Mouse (Mus musculus) CH12.LX (cell line): ENCODE measurements around the gene Nhlrc4. TPM values are rescaled to one million over a fixed set of nuclear protein-coding genes. Genes with fewer than 3 reads are reported as not detected.

Experiments
- DNase-seq: peaks from one replicate; pipeline ENCODE4 v3.0.0-alpha.2; 2013; ENCODE audit errors: extremely low read depth
- H3K27ac ChIP-seq: 2 replicates; pipeline ENCODE4 v1.5.1; 2012; ENCODE audit warnings: low read depth, mild to moderate bottlenecking, control low read depth, moderate library complexity; ENCODE audit not compliant: insufficient read depth
- H3K27me3 ChIP-seq: replicated peaks from 2 replicates; pipeline ENCODE3; 2012; ENCODE audit warnings: inconsistent platforms
- H3K36me3 ChIP-seq, 2 experiments: replicated peaks in 1 of 2; 2 replicates each; pipeline versions ENCODE3 to v1.6.1; 2012; ENCODE audit warnings: inconsistent platforms in 1 of 2, low read length in 1 of 2, mild to moderate bottlenecking in 1 of 2, mixed read lengths in 1 of 2, moderate library complexity in 1 of 2; ENCODE audit not compliant: control insufficient read depth in 1 of 2, insufficient read depth in 1 of 2
- H3K4me1 ChIP-seq, 2 experiments: 2 replicates each; pipeline ENCODE4 v1.6.1; 2012; ENCODE audit warnings: inconsistent platforms in 1 of 2, moderate library complexity in 1 of 2; ENCODE audit not compliant: insufficient read depth in 2 of 2, control insufficient read depth in 1 of 2
- H3K4me2 ChIP-seq: 2 replicates; pipeline ENCODE4 v1.6.1; 2012; ENCODE audit warnings: low read depth, mild to moderate bottlenecking, control low read depth; ENCODE audit not compliant: poor library complexity, insufficient read depth, severe bottlenecking
- H3K4me3 ChIP-seq, 3 experiments: fragments of 150-350 bp in 1 of 3; sonication (generic) in 1 of 3; replicated peaks in 1 of 3; 2 replicates each; pipeline versions ENCODE3 to v1.5.1; 2011 to 2012; ENCODE audit warnings: low read depth in 2 of 3, low read length in 2 of 3, mild to moderate bottlenecking in 2 of 3, moderate library complexity in 2 of 3, control low read depth in 1 of 3, improper control_type of control experiment in 1 of 3, inconsistent platforms in 1 of 3, mixed read lengths in 1 of 3; ENCODE audit not compliant: poor library complexity in 1 of 3
- H3K79me2 ChIP-seq: replicated peaks from 2 replicates; pipeline ENCODE4 v1.6.1; 2012; ENCODE audit warnings: mild to moderate bottlenecking, moderate library complexity; ENCODE audit not compliant: control insufficient read depth, poor library complexity, insufficient read depth, severe bottlenecking; ENCODE audit errors: extremely low read depth
- H3K9ac ChIP-seq: 2 replicates; pipeline ENCODE4 v1.6.1; 2012; ENCODE audit warnings: low read depth, mild to moderate bottlenecking, control low read depth, moderate library complexity; ENCODE audit not compliant: insufficient read depth
- H3K9me3 ChIP-seq: replicated peaks from 2 replicates; pipeline ENCODE3; 2012; ENCODE audit warnings: low read length, inconsistent platforms, mixed read lengths
- BHLHE40 ChIP-seq: IDR thresholded peaks from 2 replicates; pipeline ENCODE4 v1.6.1; 2011; ENCODE audit warnings: mild to moderate bottlenecking, low read depth, low read length, improper control_type of control experiment
- CHD1 ChIP-seq: IDR thresholded peaks from 2 replicates; pipeline ENCODE4 v1.6.1; 2012; ENCODE audit warnings: low read depth, low read length, improper control_type of control experiment, inconsistent platforms
- CTCF ChIP-seq, 2 experiments: IDR thresholded peaks in 1 of 2; conservative IDR thresholded peaks in 1 of 2; 2 replicates each; pipeline ENCODE4 v1.5.1; 2011 to 2012; ENCODE audit warnings: low read depth in 2 of 2, low read length in 2 of 2, improper control_type of control experiment in 1 of 2, inconsistent platforms in 1 of 2, mild to moderate bottlenecking in 1 of 2, moderate library complexity in 1 of 2
- ELF1 ChIP-seq: IDR thresholded peaks from 2 replicates; pipeline ENCODE4 v1.6.1; 2014; ENCODE audit warnings: low read depth, mild to moderate bottlenecking, inconsistent platforms, low read length, improper control_type of control experiment
- EP300 ChIP-seq: IDR thresholded peaks from 2 replicates; pipeline ENCODE4 v1.6.1; 2011; ENCODE audit warnings: low read length, improper control_type of control experiment
- ETS1 ChIP-seq: conservative IDR thresholded peaks from 2 replicates; pipeline ENCODE4 v1.6.1; 2012; ENCODE audit warnings: low read depth, mild to moderate bottlenecking, inconsistent platforms, low read length, improper control_type of control experiment, moderate library complexity
- MAFK ChIP-seq: IDR thresholded peaks from 2 replicates; pipeline ENCODE4 v1.6.1; 2011; ENCODE audit warnings: low read length, improper control_type of control experiment; ENCODE audit not compliant: insufficient replicate concordance
- MXI1 ChIP-seq: IDR thresholded peaks from 2 replicates; pipeline ENCODE4 v1.6.1; 2011; ENCODE audit warnings: mild to moderate bottlenecking, low read depth, low read length, improper control_type of control experiment
- NRF1 ChIP-seq: IDR thresholded peaks from 2 replicates; pipeline ENCODE4 v1.6.1; 2014; ENCODE audit warnings: low read depth, mild to moderate bottlenecking, inconsistent platforms, low read length, improper control_type of control experiment, moderate library complexity
- POLR2AphosphoS2 ChIP-seq: IDR thresholded peaks from 2 replicates; pipeline ENCODE4 v1.6.1; 2011; ENCODE audit warnings: low read depth, low read length, improper control_type of control experiment
- RCOR1 ChIP-seq: conservative IDR thresholded peaks from 2 replicates; pipeline ENCODE4 v1.6.1; 2012; ENCODE audit warnings: low read depth, mild to moderate bottlenecking, inconsistent platforms, low read length, improper control_type of control experiment
- TCF12 ChIP-seq: IDR thresholded peaks from 2 replicates; pipeline ENCODE4 v1.6.1; 2014; ENCODE audit warnings: low read depth, mild to moderate bottlenecking, inconsistent platforms, low read length, improper control_type of control experiment
- USF1 ChIP-seq: IDR thresholded peaks from 2 replicates; pipeline ENCODE4 v1.6.1; 2014; ENCODE audit warnings: low read depth, mild to moderate bottlenecking, inconsistent platforms, low read length, improper control_type of control experiment
- USF2 ChIP-seq: conservative IDR thresholded peaks from 2 replicates; pipeline ENCODE4 v1.6.1; 2011; ENCODE audit warnings: low read depth, low read length, improper control_type of control experiment
- dilution Hi-C: fragments of 300-500 bp; cut with MboI; formaldehyde crosslinking; loops from 2 replicates; pipeline ENCODE4 v1.14.3; 2020; ENCODE audit warnings: low sequenced_read_pairs; ENCODE audit not compliant: extremely low pct_unique_long_range_greater_than_20kb, extremely low pct_ligation_motif_present
- in situ Hi-C: fragments of 300-500 bp; cut with MboI; formaldehyde crosslinking; loops from 3 replicates; pipeline ENCODE4 v1.14.3; 2019; ENCODE audit warnings: low sequenced_read_pairs, low pct_ligation_motif_present, low pct_unique_long_range_greater_than_20kb, mixed read lengths
- polyA plus RNA-seq: library from polyadenylated mRNA; unstranded; fragments of >175 nt; gene quantifications from 2 replicates; pipeline ENCODE4 v1.2.1, GENCODE M21; 2012; ENCODE audit warnings: low read depth; ENCODE audit not compliant: insufficient read length
- total RNA-seq, 2 experiments: library from RNA; depleted of rRNA; stranded (reverse); fragments of 300-350 nt in 1 of 2; fragments of >200 nt in 1 of 2; gene quantifications; 2 replicates each; pipeline ENCODE4 v1.2.3; 2012 to 2014

The Nhlrc4 gene
- total and polyA plus RNA-seq, 3 experiments, result not detected

- TF ChIP-seq RCOR1 (no peak), MXI1 (no peak)
These were observed 15.1 kb upstream of the Nhlrc4 start (continued) for GRCm38 (mm10) chr17:25959630-25960467.

DNA sequence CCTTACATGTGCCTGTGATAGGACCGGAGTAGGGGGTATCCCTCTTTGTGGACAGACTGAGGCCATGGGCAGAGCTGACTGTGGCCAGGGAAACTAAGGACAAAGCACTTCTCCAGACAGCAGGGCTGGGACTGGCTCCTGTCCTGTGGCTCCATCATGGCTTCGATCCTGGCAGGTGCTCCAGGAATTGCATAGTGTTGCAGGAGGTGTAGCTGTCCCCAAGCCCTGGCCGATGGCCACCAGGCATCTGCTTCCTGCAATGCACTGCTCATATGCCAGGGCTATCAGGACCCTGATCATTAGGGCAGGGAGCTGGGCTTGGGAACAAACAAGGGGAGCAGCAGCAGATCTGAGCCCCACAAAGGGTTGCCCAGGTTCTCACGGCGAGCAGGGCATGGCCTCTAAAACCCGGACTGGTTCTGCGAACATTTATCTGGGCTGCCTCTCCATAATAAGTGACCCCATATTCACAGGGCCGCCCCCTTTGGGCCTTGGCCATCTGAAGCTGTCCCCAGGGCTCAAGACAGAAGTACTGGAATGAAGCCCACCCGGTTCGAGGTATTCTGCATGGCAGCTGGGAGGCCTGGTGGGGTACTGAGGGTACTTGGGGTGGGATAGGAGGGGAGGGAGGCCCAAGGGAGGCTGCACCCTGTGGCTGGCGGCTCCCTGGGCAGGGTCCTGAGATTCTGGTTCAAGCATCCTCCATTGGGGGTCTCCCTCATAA lies 14.2 kb upstream of the Nhlrc4 start:
- DNase-seq, result no peak
- H3K79me2 ChIP-seq, result no peaks in the 10 kb centered on the region
- no peak overlapping the region for H3K27ac ChIP-seq
- in situ Hi-C loops, result no loop called here
- dilution Hi-C loops, result no loop called here
- no peaks in the 10 kb centered on the region for H3K27me3 ChIP-seq
- no peak overlapping the region for H3K4me3 ChIP-seq
- H3K4me2 ChIP-seq, result no peak overlapping the region
- no peak for TF ChIP-seq ELF1
- no peak for TF ChIP-seq ETS1
- TF ChIP-seq BHLHE40, result no peak
- TF ChIP-seq CTCF (conservative IDR thresholded peaks at IDR 0.05 in 1 of 2, IDR thresholded peaks at IDR 0.05 in 1 of 2; ENCODE audit: low read depth in 2 of 2, low read length in 2 of 2), result no peak
- H3K9ac ChIP-seq, result no peak overlapping the region
- no peaks in the 10 kb centered on the region for H3K9me3 ChIP-seq
- peaks cover 24 to 70% of the 10 kb centered on the region in 2 experiments for H3K36me3 ChIP-seq
- peaks cover 0 to 5% of the 10 kb centered on the region in 2 experiments; a peak in 1 of 4 replicates for H3K4me1 ChIP-seq

DNA sequence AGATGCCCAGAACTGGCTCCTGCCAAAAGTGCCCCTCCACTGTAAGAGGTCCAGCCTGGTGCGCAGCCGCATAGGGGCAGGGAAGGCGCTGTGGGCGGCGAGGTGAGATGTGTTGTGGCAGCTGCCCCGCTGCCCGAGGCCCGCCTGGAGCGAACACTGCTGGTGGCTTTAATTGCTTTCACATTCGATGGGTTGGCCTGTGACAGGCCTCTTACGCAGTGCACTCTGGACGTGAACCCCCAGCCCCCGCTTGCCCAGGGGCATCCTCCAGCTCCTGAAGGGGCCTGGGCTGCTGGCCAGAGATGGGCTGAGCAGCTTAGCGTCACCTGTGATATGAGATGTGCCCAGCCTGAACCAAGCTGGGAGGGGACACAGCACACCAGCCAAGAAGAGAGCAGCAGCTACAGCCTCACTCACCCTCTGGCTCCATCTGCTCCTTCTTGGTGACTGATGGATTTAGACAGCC lies 12.9 kb upstream of the Nhlrc4 start:
- no peak overlapping the region for H3K9ac ChIP-seq
- TF ChIP-seq USF1, result no peak
- TF ChIP-seq CHD1, result no peak
- TF ChIP-seq TCF12, result no peak
- TF ChIP-seq POLR2AphosphoS2, result no peak
- TF ChIP-seq MAFK, result no peak
- TF ChIP-seq EP300, result no peak
- TF ChIP-seq NRF1, result no peak
- TF ChIP-seq USF2, result no peak
- in situ Hi-C loops (no loop called here), dilution Hi-C loops (no loop called here)
- no peak overlapping the region for H3K4me2 ChIP-seq
- no peaks in the 10 kb centered on the region for H3K9me3 ChIP-seq
- no peak overlapping the region for H3K27ac ChIP-seq
- DNase-seq, result no peak
- peaks cover 11% of the 10 kb centered on the region for H3K27me3 ChIP-seq
- H3K4me1 ChIP-seq, result no peaks in the 10 kb centered on the region
- H3K36me3 ChIP-seq, result peaks cover 13 to 57% of the 10 kb centered on the region in 2 experiments
- H3K4me3 ChIP-seq, result no peak overlapping the region
- H3K79me2 ChIP-seq, result no peaks in the 10 kb centered on the region
